Mouse (Mus musculus) lung, adult 2 months (tissue): ENCODE measurements at regions not wholly inside any gene's neighbourhood (a gene's known extent, or its start where the extent isn't known, plus 50 kb on each side); places are given as distances from the start of the nearest gene placed in this dataset.

ENCODE experiments used
- CTCF ChIP-seq: fragments of 200-500 bp; IDR thresholded peaks from 2 replicates; pipeline ENCODE4 v1.5.1; 2011; ENCODE audit warnings: mild to moderate bottlenecking, low read length, control low read depth; ENCODE audit not compliant: insufficient read depth
- POLR2A ChIP-seq: fragments of 200-500 bp; IDR thresholded peaks from 2 replicates; pipeline ENCODE4 v1.6.1; 2011; ENCODE audit warnings: low read depth, mild to moderate bottlenecking, control low read depth, low read length, borderline replicate concordance; ENCODE audit errors: extremely low read depth

- TF ChIP-seq CTCF: no peak
- TF ChIP-seq POLR2A: no peak
Measured at GRCm38 (mm10) chr11:63833480-63833879, 88.6 kb downstream of the Hs3st3b1 start.
